Mouse (Mus musculus): ENCODE measurements around the gene Pitpnc1.

The Pitpnc1 gene

GRCm38 (mm10) chr11:107287215-107288185, 183.0 kb downstream of the Pitpnc1 start:
- DNase-seq (ENCODE audit: low read depth, low spot score) = peak; percentile 67

DNA sequence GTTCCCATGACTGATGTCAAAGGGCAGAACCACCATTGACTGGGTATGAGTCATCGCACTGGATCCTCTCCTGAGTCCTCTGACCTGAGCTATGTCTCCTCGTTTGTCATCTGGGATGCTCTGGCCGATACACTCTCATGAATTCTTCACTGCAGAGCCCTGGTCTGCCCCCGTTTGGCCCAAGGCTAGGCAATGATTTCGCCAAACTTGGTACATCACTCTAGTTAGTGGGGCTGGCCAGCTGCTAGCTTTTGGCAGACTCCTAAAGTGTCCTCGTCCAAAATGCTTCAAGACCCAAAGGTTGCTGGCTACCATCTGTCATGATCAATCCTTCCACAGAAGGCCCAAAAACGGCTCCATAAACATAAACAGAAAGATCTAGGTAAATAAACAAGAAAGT, 184.8 kb downstream of the Pitpnc1 start:
- DNase-seq (ENCODE audit: low read depth, low spot score) = no peak

DNA sequence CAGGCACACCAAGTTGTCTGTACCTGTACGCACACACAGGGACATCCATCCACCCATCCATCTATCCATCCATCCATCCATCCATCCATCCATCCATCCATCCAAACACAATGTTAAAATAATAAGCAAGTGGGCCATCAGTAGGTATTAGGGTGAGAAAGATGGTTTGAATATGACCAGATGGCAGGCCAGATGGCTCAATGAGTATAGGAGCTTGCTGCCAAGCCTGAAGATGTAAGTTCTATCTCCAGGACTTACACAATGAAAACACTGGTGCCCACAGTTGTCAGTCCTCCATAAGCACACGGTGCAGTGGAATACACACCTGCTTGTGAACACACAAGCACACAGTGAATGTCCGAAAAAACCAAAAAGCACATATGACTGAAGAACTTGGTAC, 186.9 kb downstream of the Pitpnc1 start:
- DNase-seq (ENCODE audit: low read depth, low spot score) = no peak

- no peak for DNase-seq (ENCODE audit: low read depth, low spot score)
These were observed 188.0 kb downstream of the Pitpnc1 start for GRCm38 (mm10) chr11:107282481-107282880.

GRCm38 (mm10) chr11:107279258-107279657, 191.2 kb downstream of the Pitpnc1 start:
- DNase-seq (ENCODE audit: low read depth, low spot score) = no peak

DNA sequence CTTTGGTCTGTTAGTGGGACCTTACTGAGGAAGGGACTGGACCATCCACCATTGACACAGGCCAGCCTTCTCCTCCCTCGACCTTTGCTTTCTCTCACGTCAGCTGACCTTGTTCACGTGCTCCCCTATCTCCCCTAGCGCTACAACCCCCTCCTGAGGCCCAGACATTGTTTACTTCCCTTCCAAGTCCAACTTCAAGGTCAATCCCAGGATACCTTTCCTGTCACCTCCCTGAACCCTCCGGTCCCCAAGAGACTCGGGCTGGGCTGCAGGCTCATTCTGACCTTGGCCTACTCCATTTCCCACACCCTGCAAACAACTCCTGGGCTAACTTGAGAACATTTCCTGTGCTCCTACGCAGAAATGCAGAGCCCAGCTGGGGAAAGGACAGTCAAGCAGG, 193.6 kb downstream of the Pitpnc1 start:
- peak; percentile 89 for DNase-seq (ENCODE audit: low read depth, low spot score)

DNA sequence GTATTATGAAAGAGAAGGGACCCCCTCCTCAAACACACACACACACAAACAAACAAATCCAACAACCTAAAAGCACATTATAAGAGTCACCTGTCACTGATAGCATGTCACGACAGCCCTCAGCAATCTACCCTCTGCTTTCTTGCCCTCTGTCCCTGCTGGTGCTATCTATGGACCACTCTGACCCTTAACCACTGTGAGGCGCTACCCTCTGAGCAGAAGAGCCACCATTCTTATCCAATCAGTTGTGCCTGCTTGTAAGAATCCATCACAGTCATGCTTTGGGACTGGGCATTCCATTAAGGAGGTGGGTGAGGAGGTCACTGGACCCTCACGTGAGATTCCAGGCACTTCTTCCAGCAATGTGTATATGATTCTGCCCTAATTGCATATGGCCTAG, 194.2 kb downstream of the Pitpnc1 start:
- peak; percentile 54 for DNase-seq (ENCODE audit: low read depth, low spot score)

GRCm38 (mm10) chr11:107275902-107276301, 194.6 kb downstream of the Pitpnc1 start:
- DNase-seq (ENCODE audit: low read depth, low spot score) = peak; percentile 83

GRCm38 (mm10) chr11:107274206-107274605, 196.3 kb downstream of the Pitpnc1 start:
- DNase-seq (ENCODE audit: low read depth, low spot score) = no peak

- no peak for DNase-seq (ENCODE audit: low read depth, low spot score)
These were observed 198.0 kb downstream of the Pitpnc1 start for GRCm38 (mm10) chr11:107272351-107272975.

DNA sequence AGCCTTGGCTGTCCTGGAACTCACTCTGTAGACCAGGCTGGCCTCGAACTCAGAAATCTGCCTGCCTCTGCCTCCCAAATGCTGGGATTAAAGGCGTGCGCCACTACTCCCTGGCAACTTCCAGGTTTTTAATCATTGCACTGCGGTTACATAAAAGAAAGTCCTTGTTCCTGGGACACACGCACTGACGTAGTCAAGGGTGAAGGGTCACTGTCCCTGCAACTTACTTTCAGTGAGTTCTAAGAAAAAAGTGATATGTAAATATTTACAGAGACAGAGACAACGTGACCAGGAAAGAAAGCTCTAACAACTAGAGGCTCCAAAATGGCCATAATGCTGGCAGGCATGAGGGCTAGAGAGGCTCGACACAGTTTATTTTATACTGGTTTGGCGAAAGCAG, 199.9 kb downstream of the Pitpnc1 start:
- DNase-seq (ENCODE audit: low read depth, low spot score) = no peak

DNA sequence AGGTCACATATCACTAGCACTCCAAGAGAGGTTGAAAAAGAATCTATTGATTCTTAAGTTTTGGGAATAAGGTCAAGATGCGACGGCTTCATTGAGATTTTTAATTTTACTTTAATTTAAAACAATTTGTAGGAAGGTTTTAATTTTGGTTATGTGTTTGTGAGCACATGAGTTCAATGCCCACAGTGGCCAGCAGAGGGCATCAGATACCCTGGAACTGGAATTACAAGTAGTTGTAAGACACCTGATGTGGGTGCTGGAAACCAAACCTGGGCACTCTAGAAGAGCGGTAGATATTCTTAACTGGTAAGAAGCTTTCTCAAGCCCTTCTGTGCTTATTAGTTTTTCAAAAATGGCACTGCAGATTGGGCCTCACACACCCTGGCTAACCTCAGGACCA, 203.0 kb downstream of the Pitpnc1 start:
- DNase-seq (ENCODE audit: low read depth, low spot score) = peak; percentile 69

GRCm38 (mm10) chr11:107265861-107266260, 204.6 kb downstream of the Pitpnc1 start:
- DNase-seq (ENCODE audit: low read depth, low spot score) = peak; percentile 79

DNA sequence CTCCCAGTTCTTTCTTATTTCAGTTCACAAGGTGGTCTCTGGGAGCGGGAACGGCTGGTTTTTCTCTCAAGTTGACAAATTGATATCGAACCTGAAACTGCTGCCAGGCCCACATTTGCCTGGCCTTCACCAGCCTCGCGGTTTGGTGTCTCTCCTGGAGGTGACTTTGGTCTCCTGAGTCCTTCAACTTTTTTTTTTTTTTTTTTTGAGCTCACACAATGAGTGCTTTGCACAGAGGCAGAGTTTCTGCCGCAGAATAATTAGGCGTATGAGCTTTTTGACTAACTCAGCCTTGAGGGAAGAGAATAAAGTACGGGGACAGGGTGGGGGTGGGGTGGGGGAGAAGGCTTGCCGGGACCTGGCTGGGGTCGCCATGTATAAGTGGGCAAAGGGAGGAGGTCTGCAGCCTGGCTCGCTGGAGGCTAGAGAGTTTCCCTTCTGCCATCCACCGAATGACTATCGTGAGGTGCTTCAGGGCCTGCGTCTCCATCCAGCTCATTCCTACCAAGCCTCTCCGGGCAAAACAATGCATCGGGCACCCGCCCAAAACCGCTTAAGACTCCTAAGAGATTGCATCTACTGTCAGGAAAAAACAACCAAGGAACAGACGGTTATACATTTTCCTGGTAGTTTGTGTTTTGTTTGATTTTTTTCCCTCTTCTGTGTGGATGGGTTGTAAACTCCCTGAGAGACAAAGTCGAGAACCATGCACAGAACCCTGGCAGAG, 205.4 kb downstream of the Pitpnc1 start:
- DNase-seq (ENCODE audit: low read depth, low spot score) = peak; percentile 38

DNA sequence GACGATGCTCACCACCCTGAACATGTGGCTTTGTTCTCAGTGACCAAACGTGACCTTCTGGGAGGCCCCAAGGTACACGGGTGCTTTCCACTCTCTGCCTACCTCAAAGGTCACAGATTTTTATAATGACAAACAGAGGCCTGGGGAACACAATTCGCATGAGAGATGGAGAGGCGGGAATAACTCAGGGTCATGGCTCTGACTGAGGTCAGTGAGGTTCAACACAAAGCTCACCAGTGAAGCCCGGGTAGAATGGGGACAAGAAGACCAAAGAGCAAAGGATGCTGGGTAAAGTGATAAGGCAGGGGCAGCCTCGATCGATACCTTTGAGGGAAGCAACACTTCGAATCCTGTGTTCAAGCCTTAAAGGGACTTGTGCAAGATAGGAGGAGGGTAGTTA, 206.7 kb downstream of the Pitpnc1 start:
- DNase-seq (ENCODE audit: low read depth, low spot score) = no peak

- DNase-seq (ENCODE audit: low read depth, low spot score) = no peak
These were observed 211.1 kb downstream of the Pitpnc1 start for GRCm38 (mm10) chr11:107259428-107259827.

DNA sequence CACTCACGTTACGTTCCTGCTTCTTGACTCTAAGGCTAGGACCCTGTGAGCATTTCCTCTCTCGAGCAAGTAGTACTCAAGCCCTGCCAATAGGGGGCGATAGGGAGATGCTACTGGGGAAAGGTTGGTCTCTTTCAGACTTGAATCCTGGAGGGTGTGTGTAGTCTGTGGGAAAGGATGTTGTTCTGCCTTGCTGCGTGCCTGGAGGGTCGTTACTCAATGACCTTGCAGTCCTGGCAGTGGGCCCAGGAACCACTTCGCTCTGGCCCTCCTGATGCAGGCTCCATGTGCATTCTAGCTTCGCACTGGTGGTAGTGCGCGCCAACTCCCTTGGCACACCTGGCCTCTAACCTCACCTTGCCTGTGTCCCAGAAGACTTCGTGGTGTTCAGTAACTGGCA, 215.3 kb downstream of the Pitpnc1 start:
- peak; percentile 83 for DNase-seq (ENCODE audit: low read depth, low spot score)

- no peak for DNase-seq (ENCODE audit: low read depth, low spot score)
These were observed 216.3 kb downstream of the Pitpnc1 start for GRCm38 (mm10) chr11:107254181-107254580.

- DNase-seq (ENCODE audit: low read depth, low spot score) = no peak
These were observed 218.5 kb downstream of the Pitpnc1 start for GRCm38 (mm10) chr11:107252026-107252425.

GRCm38 (mm10) chr11:107251460-107251859, 219.0 kb downstream of the Pitpnc1 start:
- peak; percentile 70 for DNase-seq (ENCODE audit: low read depth, low spot score)

DNA sequence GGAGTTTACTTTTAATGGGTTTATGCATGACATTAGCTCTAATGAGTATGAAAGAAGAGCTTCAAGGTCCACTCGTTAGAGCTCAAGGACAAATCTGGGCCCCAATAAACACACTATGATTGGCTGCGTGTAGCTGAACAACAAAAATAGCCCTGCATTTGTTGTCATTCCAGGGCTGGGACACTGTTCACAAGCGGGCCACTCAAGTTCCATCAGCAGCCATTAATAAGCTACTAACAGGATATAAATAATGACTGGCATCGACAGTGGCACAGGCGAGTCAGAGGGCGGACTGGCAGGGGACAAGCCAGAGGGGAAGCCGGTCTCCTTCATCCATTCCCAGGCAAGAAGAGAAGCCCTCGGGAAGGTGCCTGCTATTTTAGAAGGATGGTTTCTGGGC, 219.6 kb downstream of the Pitpnc1 start:
- no peak for DNase-seq (ENCODE audit: low read depth, low spot score)

DNA sequence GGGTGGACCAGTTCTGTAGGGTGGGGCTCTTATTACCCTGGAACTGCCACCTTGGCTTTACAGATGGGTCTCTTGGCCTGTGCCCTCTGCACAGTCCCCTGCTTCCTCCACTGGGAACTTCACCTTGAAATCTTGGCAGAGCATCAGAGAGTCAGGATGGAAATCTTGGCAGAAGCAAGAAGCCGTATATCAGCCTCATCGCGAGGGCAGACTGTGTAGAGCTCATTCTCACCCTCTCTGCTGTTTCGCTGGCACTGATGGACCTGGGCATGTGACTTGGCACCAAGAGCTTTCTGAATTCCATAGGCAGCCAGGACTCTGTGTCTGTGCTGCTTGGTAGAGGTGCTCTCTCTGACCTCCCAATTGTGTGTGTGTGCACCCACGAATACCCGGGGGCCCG, 221.7 kb downstream of the Pitpnc1 start:
- DNase-seq (ENCODE audit: low read depth, low spot score) = no peak

Measured in ES-CJ7 (cell line).